Mouse (Mus musculus) brain, embryonic 14.5 days (tissue): ENCODE measurements at regions not wholly inside any gene's neighbourhood (a gene's known extent, or its start where the extent isn't known, plus 50 kb on each side); places are given as distances from the start of the nearest gene placed in this dataset.
A peak's percentile ranks its signal among the peaks of the same experiment; 100 is the strongest.

Experiments used
- DNase-seq: peaks from one replicate; pipeline ENCODE4 v3.0.0-alpha.2; 2011; ENCODE audit warnings: low read depth
- CTCF ChIP-seq: fragments of 200-500 bp; IDR thresholded peaks from 2 replicates; pipeline ENCODE4 v1.5.1; 2012; ENCODE audit warnings: inconsistent platforms, mild to moderate bottlenecking, moderate library complexity, borderline replicate concordance; ENCODE audit not compliant: insufficient read depth, insufficient read length; ENCODE audit errors: extremely low read depth
- POLR2A ChIP-seq: fragments of 200-500 bp; IDR thresholded peaks from 2 replicates; pipeline ENCODE4 v1.6.1; 2012; ENCODE audit warnings: mild to moderate bottlenecking, inconsistent platforms, borderline replicate concordance; ENCODE audit not compliant: poor library complexity, insufficient read depth, insufficient read length, severe bottlenecking; ENCODE audit errors: extremely low read depth

GRCm38 (mm10) chr13:101225366-101225765, 392.1 kb upstream of the Slc30a5 start:
- no peak for TF ChIP-seq POLR2A
- TF ChIP-seq CTCF, result no peak
- no peak for DNase-seq

GRCm38 (mm10) chr13:101221331-101222043, 388.3 kb upstream of the Slc30a5 start:
- no peak for DNase-seq
- TF ChIP-seq POLR2A (no peak), CTCF (no peak)

- DNase-seq, result peak; percentile 65
- TF ChIP-seq CTCF (no peak), POLR2A (no peak)
Observed at GRCm38 (mm10) chr13:101219568-101219967, 386.3 kb upstream of the Slc30a5 start.

- DNase-seq, result peak; percentile 83
- TF ChIP-seq CTCF (no peak), POLR2A (no peak)
Observed at GRCm38 (mm10) chr13:101216897-101217480, 383.8 kb upstream of the Slc30a5 start.

- no peak for TF ChIP-seq CTCF
- TF ChIP-seq POLR2A, result no peak
- no peak for DNase-seq
Observed at GRCm38 (mm10) chr13:101216421-101216820, 383.2 kb upstream of the Slc30a5 start.

- no peak for DNase-seq
Observed at GRCm38 (mm10) chr13:101215792-101216221, 382.6 kb upstream of the Slc30a5 start.

GRCm38 (mm10) chr13:101215131-101215641, 382.0 kb upstream of the Slc30a5 start:
- no peak for DNase-seq
- TF ChIP-seq POLR2A (no peak), CTCF (no peak)

More at GRCm38 (mm10) chr13:101215792-101216221, 382.6 kb upstream of the Slc30a5 start:
- TF ChIP-seq POLR2A (no peak), CTCF (no peak)

- peak; percentile 63 for DNase-seq
Observed at GRCm38 (mm10) chr13:101214094-101214493, 380.9 kb upstream of the Slc30a5 start.

GRCm38 (mm10) chr13:101213121-101213916, 380.1 kb upstream of the Slc30a5 start:
- TF ChIP-seq POLR2A (no peak), CTCF (no peak)

More at GRCm38 (mm10) chr13:101214094-101214493, 380.9 kb upstream of the Slc30a5 start:
- TF ChIP-seq CTCF, result no peak
- no peak for TF ChIP-seq POLR2A

GRCm38 (mm10) chr13:101212341-101212895, 379.2 kb upstream of the Slc30a5 start:
- no peak for DNase-seq
- TF ChIP-seq POLR2A (no peak), CTCF (no peak)

More at GRCm38 (mm10) chr13:101213121-101213916, 380.1 kb upstream of the Slc30a5 start:
- peak; percentile 96 for DNase-seq
